11 mouse cellular contexts compared by ENCODE assay signal in genomic region chr2:29100822-29101534, GRCm38 (mm10). TPM values are rescaled to one million over a fixed set of nuclear protein-coding genes. Genes with fewer than 3 reads are reported as not detected.
DNase-seq lines count a peak whose midpoint lies in the region; ATAC-seq and TF ChIP-seq lines count a peak whose summit lies in the region.
"Had no signal": no experiment of that assay in that cellular context is flagged by ENCODE, and none has a peak within 500 bp of the region (broad histone marks: within the 10 kb centered on the region; RNA-seq: fewer than 3 reads in every experiment).

No protein-coding gene starts in this region.

- H3ac ChIP-seq in C2C12 (ENCODE audit: control insufficient read depth, insufficient read length, low read depth), result peak overlapping the region; percentile 35

- no peak for TF ChIP-seq CTCF in gastrocnemius, adult 2 months (IDR thresholded peaks at IDR 0.05)
- TF ChIP-seq CTCF in C2C12 (IDR thresholded peaks at IDR 0.05; ENCODE audit: control insufficient read depth, insufficient read depth, insufficient read length), result no peak

- H3K9ac ChIP-seq in liver, embryonic 12.5 days, result no peak overlapping the region
- H3K9ac ChIP-seq: embryonic facial prominence, embryonic 12.5 days had no signal

- H3K36me3 ChIP-seq in C2C12 (ENCODE audit: control insufficient read depth, insufficient read depth), result no peaks in the 10 kb centered on the region
- no peaks in the 10 kb centered on the region for H3K36me3 ChIP-seq in liver, embryonic 12.5 days
- H3K36me3 ChIP-seq: embryonic facial prominence, embryonic 12.5 days had no signal

- H3K4me3 ChIP-seq in gastrocnemius, adult 2 months, result peak overlapping the region; percentile 63
- H3K4me3 ChIP-seq in C2C12 (ENCODE audit: insufficient read depth, poor library complexity, severe bottlenecking), result peak overlapping the region; percentile 19
- H3K4me3 ChIP-seq in brown adipose tissue, adult 24 weeks (ENCODE audit: insufficient read depth, low read depth, low read length), result peak overlapping the region; percentile 48
- peak overlapping the region; percentile 26 for H3K4me3 ChIP-seq in liver, embryonic 12.5 days
- H3K4me3 ChIP-seq: embryonic facial prominence, embryonic 12.5 days had no signal

- no peak for DNase-seq in gastrocnemius, adult 2 months
- DNase-seq in gastrocnemius, postnatal 10 days, result no peak
- DNase-seq in ovary, adult 18-20 months (ENCODE audit: low spot score), result no peak
- DNase-seq in left cerebral cortex, postnatal 14 days (ENCODE audit: low spot score in 2 of 2), result no peak

- no peaks in the 10 kb centered on the region for H3K27me3 ChIP-seq in C2C12 (ENCODE audit: control insufficient read depth, insufficient read depth, insufficient read length)
- H3K27me3 ChIP-seq in liver, embryonic 12.5 days (replicated peaks), result no peaks in the 10 kb centered on the region
- H3K27me3 ChIP-seq: embryonic facial prominence, embryonic 12.5 days had no signal

- ATAC-seq in liver, embryonic 12.5 days, result no peak
- ATAC-seq in monocyte, adult 5-6 weeks (replicated peaks; ENCODE audit: insufficient number of reproducible peaks, low FRiP score, low TSS enrichment, poor library complexity, severe bottlenecking), result no peak

- H3K9me3 ChIP-seq in liver, embryonic 12.5 days (replicated peaks), result no peaks in the 10 kb centered on the region
- H3K9me3 ChIP-seq: embryonic facial prominence, embryonic 12.5 days had no signal

- WGBS in liver, embryonic 12.5 days (ENCODE audit: insufficient replicate concordance), result 56% methylated on average over 7 of the region's 7 CpGs

- H3K4me1 ChIP-seq in brown adipose tissue, adult 24 weeks (ENCODE audit: control insufficient read depth, insufficient read depth, insufficient read length, low read length), result no peaks in the 10 kb centered on the region; the same call in 1 of the 2 replicates
- H3K4me1 ChIP-seq in liver, embryonic 12.5 days, result peaks cover 3% of the 10 kb centered on the region; the same call in 1 of the 2 replicates
- H3K4me1 ChIP-seq: embryonic facial prominence, embryonic 12.5 days had no signal

- no peaks in the 10 kb centered on the region for H3K79me2 ChIP-seq in C2C12 (ENCODE audit: control insufficient read depth, insufficient read depth)

- no peaks in the 10 kb centered on the region for H3K79me3 ChIP-seq in C2C12 (ENCODE audit: low read depth)

- peak overlapping the region; percentile 65 for H3K27ac ChIP-seq in gastrocnemius, adult 2 months
- H3K27ac ChIP-seq in brown adipose tissue, adult 24 weeks (replicated peaks; ENCODE audit: low read depth, low read length), result peak overlapping the region; percentile 92
- no peak overlapping the region for H3K27ac ChIP-seq in liver, embryonic 12.5 days
- H3K27ac ChIP-seq: embryonic facial prominence, embryonic 12.5 days had no signal

- intact Hi-C loops in gastrocnemius, adult 2 months (cut with DNase I), result no loop called here
- intact Hi-C loops in left cerebral cortex, postnatal 14 days (cut with DNase I), result no loop called here

- peak overlapping the region; percentile 37 for H3K4me2 ChIP-seq in liver, embryonic 12.5 days
- H3K4me2 ChIP-seq: embryonic facial prominence, embryonic 12.5 days had no signal

TF ChIP-seq in C2C12, 6 proteins besides CTCF, POLR2A, EP300 and RAD21:
- TF ChIP-seq FOSL1 (IDR thresholded peaks at IDR 0.05; ENCODE audit: insufficient read depth, low read length, poor library complexity, severe bottlenecking), result no peak
- TF ChIP-seq CEBPB (IDR thresholded peaks at IDR 0.05; ENCODE audit: low read depth), result no peak
- no peak for TF ChIP-seq MYOG (IDR thresholded peaks at IDR 0.05; ENCODE audit: control insufficient read depth, extremely low read depth, insufficient read length)
- no peak for TF ChIP-seq MYOD1 (IDR thresholded peaks at IDR 0.05; ENCODE audit: control insufficient read depth, insufficient read length, low read depth)
- TF ChIP-seq MAX (IDR thresholded peaks at IDR 0.05), result no peak
- TF ChIP-seq USF1 (IDR thresholded peaks at IDR 0.05; ENCODE audit: low read depth), result no peak

RNA-seq across cellular contexts. Expression of gene Setx, which starts 23.0 kb away (rescaled TPM):
- 10 to 100 TPM; 25.0 to 32.9 TPM for total RNA-seq in gastrocnemius, adult 2 months (2021)
- total RNA-seq in gastrocnemius, postnatal 10 days (2021), result 10 to 100 TPM; 27.6 to 29.2 TPM
- 4.7 TPM for polyA plus RNA-seq in C2C12 (2012; fragmentation: generic; extraction: Trizol)
- 7.6 and 15.6 TPM in 2 replicates for polyA plus RNA-seq in brown adipose tissue, adult 24 weeks (2012; ENCODE audit: insufficient read depth, insufficient read length, missing spikeins)
- 5.7 and 7.8 TPM in 2 replicates for polyA plus RNA-seq in liver, embryonic 12.5 days (2016; fragmentation: Nextera tagmentation; extraction: Ambion mirVana)
- total RNA-seq in left cerebral cortex, postnatal 14 days (2021), result 10 to 100 TPM; 49.2 to 54.2 TPM
- 97.7 to 134 TPM (median 109 TPM) in 3 replicates for total RNA-seq in monocyte, adult 5-6 weeks (2017)

RNA-seq across cellular contexts. Expression of gene Ttf1, which starts 40.9 kb away (rescaled TPM):
- total RNA-seq in gastrocnemius, adult 2 months (2021), result 1 to 10 TPM; 4.4 to 6.0 TPM
- total RNA-seq in gastrocnemius, postnatal 10 days (2021), result 1 to 10 TPM; 5.4 to 5.9 TPM
- polyA plus RNA-seq in C2C12 (2012; fragmentation: generic; extraction: Trizol), result 3.4 TPM
- polyA plus RNA-seq in brown adipose tissue, adult 24 weeks (2012; ENCODE audit: insufficient read depth, insufficient read length, missing spikeins), result 4.9 and 5.4 TPM in 2 replicates
- polyA plus RNA-seq in liver, embryonic 12.5 days (2016; fragmentation: Nextera tagmentation; extraction: Ambion mirVana), result 7.9 and 8.4 TPM in 2 replicates
- total RNA-seq in left cerebral cortex, postnatal 14 days (2021), result 10 to 100 TPM in 1 of 2 experiments, 1 to 10 TPM in 1; 10.0 to 10.7 TPM
- total RNA-seq in monocyte, adult 5-6 weeks (2017), result 20.0 to 44.0 TPM (median 29.0 TPM) in 3 replicates

RNA-seq across cellular contexts. Expression of gene Cfap77, which starts 46.1 kb away (rescaled TPM):
- not detected for total RNA-seq in gastrocnemius, adult 2 months (2021)
- not detected for total RNA-seq in gastrocnemius, postnatal 10 days (2021)
- polyA plus RNA-seq in C2C12 (2012; fragmentation: generic; extraction: Trizol), result 0.12 TPM
- polyA plus RNA-seq in brown adipose tissue, adult 24 weeks (2012; ENCODE audit: insufficient read depth, insufficient read length, missing spikeins), result not detected in 2 replicates
- 0.12 and 0.30 TPM in 2 replicates for polyA plus RNA-seq in liver, embryonic 12.5 days (2016; fragmentation: Nextera tagmentation; extraction: Ambion mirVana)
- total RNA-seq in left cerebral cortex, postnatal 14 days (2021), result under 1 TPM; 0.40 to 0.62 TPM
- total RNA-seq in monocyte, adult 5-6 weeks (2017), result 1.7 TPM in 1 of 3 replicates, not detected in the others
- total RNA-seq: neutrophil, adult 5-6 weeks had no signal
- polyA plus RNA-seq: limb, embryonic 11.5 days had no signal
